Mouse (Mus musculus) spleen, embryonic (tissue): ENCODE results near the gene Tspan3.

Source experiments
- CTCF ChIA-PET: fragments of 350-600 bp; sonication (Branson Sonifier 250); formaldehyde crosslinking; loops from one replicate; lab custom pipeline; 2022; lab: Charles Lee

The Tspan3 gene

GRCm38 (mm10) chr9:56118091-56118490 is 47.2 kb downstream of the Tspan3 start:
- CTCF ChIA-PET: no interaction called here

- CTCF ChIA-PET: no interaction called here
Measured at GRCm38 (mm10) chr9:56108174-56108573, 57.1 kb downstream of the Tspan3 start.

- CTCF ChIA-PET: no interaction called here
Measured at GRCm38 (mm10) chr9:56107527-56107926, 57.8 kb downstream of the Tspan3 start.

GRCm38 (mm10) chr9:56106274-56107072 is 58.8 kb downstream of the Tspan3 start:
- CTCF ChIA-PET: no interaction called here

- CTCF ChIA-PET: no interaction called here
Measured at GRCm38 (mm10) chr9:56104921-56105320, 60.4 kb downstream of the Tspan3 start.

GRCm38 (mm10) chr9:56101022-56101421 is 64.3 kb downstream of the Tspan3 start:
- CTCF ChIA-PET: no interaction called here

- CTCF ChIA-PET: no interaction called here
Measured at GRCm38 (mm10) chr9:56100041-56100522, 65.2 kb downstream of the Tspan3 start.

- CTCF ChIA-PET: interaction anchor here (0.6 kb wide), 1 partner anchor 62 kb away, joined by 5 read pairs; no protein-coding TSS in a partner anchor
Measured at GRCm38 (mm10) chr9:56097584-56098298, 67.5 kb downstream of the Tspan3 start.

- CTCF ChIA-PET: interaction anchor here (1.0 to 2.2 kb wide), 3 partner anchors 10 to 17 kb away, joined by 3 to 7 read pairs (median 4); no protein-coding TSS in a partner anchor
Measured at GRCm38 (mm10) chr9:56092102-56092501, 73.2 kb downstream of the Tspan3 start.

GRCm38 (mm10) chr9:56090546-56091225 is 74.6 kb downstream of the Tspan3 start:
- CTCF ChIA-PET: interaction anchor here (0.8 to 2.2 kb wide), 3 partner anchors 11 to 15 kb away, joined by 4 to 7 read pairs (median 4); no protein-coding TSS in a partner anchor

GRCm38 (mm10) chr9:56089778-56090520 is 75.3 kb downstream of the Tspan3 start, which contains the start of gene Pstpip1:
TSS of gene Pstpip1 (plus strand) at chr9:56089962.
- CTCF ChIA-PET: interaction anchor here (0.8 to 1.6 kb wide), 2 partner anchors 12 to 14 kb away, joined by 4 read pairs; no protein-coding TSS in a partner anchor

- CTCF ChIA-PET: no interaction called here
Measured at GRCm38 (mm10) chr9:56086524-56086923, 78.8 kb downstream of the Tspan3 start.
